Mouse (Mus musculus): ENCODE data around the gene Gm47996. TPM values are rescaled to one million over a fixed set of nuclear protein-coding genes. Genes with fewer than 3 reads are reported as not detected.

Gm47996 gene
- total and polyA plus RNA-seq, 3 experiments = not detected

DNA sequence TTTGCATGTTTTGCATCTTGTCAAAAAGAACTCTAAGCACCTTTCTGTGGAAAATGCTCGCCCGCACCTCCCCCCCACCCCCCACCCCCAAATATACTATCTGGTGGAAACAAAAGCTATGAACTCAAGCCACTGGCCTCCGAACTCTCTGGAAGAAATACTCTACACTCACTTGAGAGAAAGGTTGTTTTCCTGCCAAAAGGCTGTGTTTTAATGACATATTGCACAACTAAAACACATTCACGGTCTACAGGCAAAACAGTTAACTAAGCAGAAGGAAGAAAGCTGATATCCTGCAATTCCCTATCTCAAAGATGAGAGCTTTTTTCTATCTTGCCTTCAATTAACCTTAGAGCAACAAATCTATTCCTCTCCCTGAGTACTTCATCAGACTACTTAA lies 33.4 kb downstream of the Gm47996 start:
- TF ChIP-seq GABPA (IDR thresholded peaks at IDR 0.05; ENCODE audit: low read depth, low read length) = no peak
- no peak for TF ChIP-seq CTCF (IDR thresholded peaks at IDR 0.05 in 2 of 3, conservative IDR thresholded peaks at IDR 0.05 in 1 of 3; ENCODE audit: control insufficient read depth in 1 of 3, insufficient read depth in 1 of 3, low read depth in 2 of 3, low read length in 3 of 3, poor library complexity in 1 of 3, severe bottlenecking in 1 of 3)
- TF ChIP-seq MAZ (IDR thresholded peaks at IDR 0.05; ENCODE audit: low read depth, low read length) = no peak
- H3K9ac ChIP-seq (ENCODE audit: control insufficient read depth, low read depth, low read length, poor library complexity, severe bottlenecking) = no peak overlapping the region
- no peaks in the 10 kb centered on the region for H3K79me2 ChIP-seq (ENCODE audit: control insufficient read depth, insufficient read depth, low read length, poor library complexity)
- H3K9me3 ChIP-seq (replicated peaks; ENCODE audit: insufficient read depth, low read length) = no peaks in the 10 kb centered on the region
- H3K4me3 ChIP-seq (ENCODE audit: control insufficient read depth in 1 of 2, insufficient read depth in 1 of 2, low read depth in 2 of 2, low read length in 2 of 2) = no peak overlapping the region
- no peak overlapping the region for H3K27ac ChIP-seq (ENCODE audit: control insufficient read depth, low read depth, low read length)
- H3K4me1 ChIP-seq (ENCODE audit: control insufficient read depth in 1 of 2, insufficient read depth in 2 of 2, low read length in 2 of 2) = peaks cover 0 to 5% of the 10 kb centered on the region in 2 experiments; a peak in 2 of 4 replicates
- DNase-seq (ENCODE audit: low read depth, low spot score) = no peak
- peaks cover 0 to 3% of the 10 kb centered on the region in 2 experiments; a peak in 1 of 4 replicates for H3K36me3 ChIP-seq (ENCODE audit: control insufficient read depth in 1 of 2, insufficient read depth in 2 of 2, low read length in 2 of 2)
- H3K27me3 ChIP-seq (ENCODE audit: control insufficient read depth in 1 of 2, insufficient read depth in 2 of 2, low read length in 2 of 2) = no peaks in the 10 kb centered on the region; a peak in 1 of 4 replicates

DNA sequence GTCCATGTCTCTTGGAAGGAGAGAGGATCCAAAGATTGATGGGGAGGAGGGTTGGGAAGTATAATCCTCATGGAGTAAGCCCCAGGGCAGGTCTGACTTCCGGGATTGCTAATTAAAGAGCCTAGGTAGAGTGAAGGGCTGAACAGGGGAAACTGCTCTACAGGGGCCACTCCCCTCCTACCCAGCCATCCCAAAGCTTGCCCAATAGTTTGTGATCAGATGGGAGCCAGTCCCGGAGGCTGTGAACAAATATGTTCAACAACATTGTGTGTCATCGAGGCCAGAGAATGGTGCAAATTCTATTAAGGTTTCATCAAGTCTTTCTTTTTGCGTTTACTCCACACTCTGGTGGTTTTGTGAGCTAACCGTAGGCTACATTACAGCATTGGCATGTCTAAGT lies 34.1 kb downstream of the Gm47996 start:
- DNase-seq (ENCODE audit: low read depth, low spot score) = no peak
- no peaks in the 10 kb centered on the region for H3K79me2 ChIP-seq (ENCODE audit: control insufficient read depth, insufficient read depth, low read length, poor library complexity)
- TF ChIP-seq TAL1 (IDR thresholded peaks at IDR 0.05; ENCODE audit: low read length) (no peak), GATA1 (IDR thresholded peaks at IDR 0.05; ENCODE audit: low read depth, low read length) (no peak), USF1 (IDR thresholded peaks at IDR 0.05; ENCODE audit: low read depth, low read length) (no peak), MYC (IDR thresholded peaks at IDR 0.05; ENCODE audit: low read depth, low read length) (no peak), ZKSCAN1 (IDR thresholded peaks at IDR 0.05; ENCODE audit: low read depth, low read length) (no peak), POLR2A (IDR thresholded peaks at IDR 0.05; ENCODE audit: control insufficient read depth in 1 of 2, insufficient read depth in 1 of 2, low read depth in 1 of 2, low read length in 2 of 2, poor library complexity in 1 of 2) (no peak)
- no peak overlapping the region for H3K9ac ChIP-seq (ENCODE audit: control insufficient read depth, low read depth, low read length, poor library complexity, severe bottlenecking)
- no peaks in the 10 kb centered on the region; a peak in 1 of 4 replicates for H3K36me3 ChIP-seq (ENCODE audit: control insufficient read depth in 1 of 2, insufficient read depth in 2 of 2, low read length in 2 of 2)
- H3K4me3 ChIP-seq (ENCODE audit: control insufficient read depth in 1 of 2, insufficient read depth in 1 of 2, low read depth in 2 of 2, low read length in 2 of 2) = no peak overlapping the region
- H3K4me1 ChIP-seq (ENCODE audit: control insufficient read depth in 1 of 2, insufficient read depth in 2 of 2, low read length in 2 of 2) = no peaks in the 10 kb centered on the region
- H3K27me3 ChIP-seq (ENCODE audit: control insufficient read depth in 1 of 2, insufficient read depth in 2 of 2, low read length in 2 of 2) = no peaks in the 10 kb centered on the region
- no peaks in the 10 kb centered on the region for H3K9me3 ChIP-seq (replicated peaks; ENCODE audit: insufficient read depth, low read length)
- no peak overlapping the region for H3K27ac ChIP-seq (ENCODE audit: control insufficient read depth, low read depth, low read length)

DNA sequence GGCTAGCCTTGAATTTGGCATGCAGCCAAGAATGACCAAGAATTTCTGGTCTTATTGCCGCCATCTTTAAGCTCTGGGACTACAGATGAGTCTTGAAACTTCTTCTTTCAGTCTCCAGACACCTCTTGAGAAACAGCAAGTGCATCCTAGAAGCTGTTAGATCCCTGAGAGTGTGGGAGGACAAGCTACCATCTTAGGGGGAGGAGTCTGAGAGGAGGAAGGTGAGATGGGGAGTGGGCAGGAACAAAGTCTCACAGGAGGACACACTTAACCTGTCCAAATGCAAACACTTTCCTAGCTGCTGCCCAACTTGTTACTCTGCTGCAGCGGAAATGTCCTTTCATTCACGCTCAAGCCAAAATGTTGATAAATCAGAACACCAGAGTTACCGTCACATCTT lies 34.8 kb downstream of the Gm47996 start:
- Histone ChIP-seq H3K27me3 (ENCODE audit: control insufficient read depth in 1 of 2, insufficient read depth in 2 of 2, low read length in 2 of 2) (no peaks in the 10 kb centered on the region), H3K79me2 (ENCODE audit: control insufficient read depth, insufficient read depth, low read length, poor library complexity) (no peaks in the 10 kb centered on the region), H3K9ac (ENCODE audit: control insufficient read depth, low read depth, low read length, poor library complexity, severe bottlenecking) (no peak overlapping the region), H3K27ac (ENCODE audit: control insufficient read depth, low read depth, low read length) (no peak overlapping the region), H3K36me3 (ENCODE audit: control insufficient read depth in 1 of 2, insufficient read depth in 2 of 2, low read length in 2 of 2) (no peaks in the 10 kb centered on the region; a peak in 1 of 4 replicates), H3K4me1 (ENCODE audit: control insufficient read depth in 1 of 2, insufficient read depth in 2 of 2, low read length in 2 of 2) (no peaks in the 10 kb centered on the region), H3K9me3 (replicated peaks; ENCODE audit: insufficient read depth, low read length) (no peaks in the 10 kb centered on the region), H3K4me3 (ENCODE audit: control insufficient read depth in 1 of 2, insufficient read depth in 1 of 2, low read depth in 2 of 2, low read length in 2 of 2) (no peak overlapping the region)
- TF ChIP-seq ETS1 (IDR thresholded peaks at IDR 0.05; ENCODE audit: low read depth, low read length) = no peak
- no peak for TF ChIP-seq ZKSCAN1 (IDR thresholded peaks at IDR 0.05; ENCODE audit: low read depth, low read length)
- TF ChIP-seq ELF1 (IDR thresholded peaks at IDR 0.05; ENCODE audit: low read depth, low read length) = no peak
- TF ChIP-seq POLR2AphosphoS2 (IDR thresholded peaks at IDR 0.05; ENCODE audit: low read length) = no peak
- TF ChIP-seq GATA1 (IDR thresholded peaks at IDR 0.05; ENCODE audit: low read depth, low read length) = no peak
- no peak for TF ChIP-seq SMC3 (IDR thresholded peaks at IDR 0.05; ENCODE audit: low read depth, low read length)
- TF ChIP-seq CHD1 (IDR thresholded peaks at IDR 0.05; ENCODE audit: low read depth, low read length) = no peak
- no peak for DNase-seq (ENCODE audit: low read depth, low spot score)

All from MEL (cell line).